Mouse (Mus musculus): ENCODE measurements around the gene Ciao2a. TPM values are rescaled to one million over a fixed set of nuclear protein-coding genes. Genes with fewer than 3 reads are reported as not detected.

Ciao2a gene
- polyA plus RNA-seq, 1 experiment: 16.4 TPM

DNA sequence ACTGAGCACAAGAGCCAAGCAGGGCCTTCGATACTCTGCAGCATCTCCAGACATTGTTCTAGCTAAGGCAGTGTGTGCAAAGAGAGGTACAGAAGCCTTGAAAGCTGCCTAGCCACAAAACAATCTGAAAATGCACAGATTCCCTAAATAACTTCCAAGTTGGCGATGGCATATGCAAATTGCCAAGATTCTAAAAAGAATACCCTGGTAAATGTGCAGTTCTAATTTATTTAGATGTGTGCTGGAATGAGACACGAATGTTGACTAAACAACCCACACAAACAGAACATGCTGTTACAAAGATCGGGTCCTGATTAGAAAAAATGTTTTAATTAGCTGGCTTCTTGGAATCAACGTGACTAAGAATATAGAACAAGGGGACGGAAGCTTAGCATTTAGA, 23.7 kb upstream of the Ciao2a start:
- no peaks in the 10 kb centered on the region for H3K4me1 ChIP-seq (replicated peaks; ENCODE audit: control insufficient read depth, insufficient read depth, low read length)
- no peak for DNase-seq
- 97% methylated on average over 6 of the region's 6 CpGs for WGBS
- peaks cover 72% of the 10 kb centered on the region for H3K36me3 ChIP-seq (ENCODE audit: control insufficient read depth, insufficient read depth, low read length)
- no peaks in the 10 kb centered on the region for H3K27me3 ChIP-seq (ENCODE audit: control insufficient read depth, insufficient read depth, low read length)
- no peak overlapping the region for H3K4me3 ChIP-seq (ENCODE audit: control insufficient read depth, insufficient read depth, low read length)
- no peak overlapping the region for H3K27ac ChIP-seq (ENCODE audit: control insufficient read depth, insufficient read depth, low read length)
- TF ChIP-seq POLR2A (IDR thresholded peaks at IDR 0.05; ENCODE audit: control insufficient read depth, extremely low read depth, insufficient read depth, low read length, poor library complexity): no peak
- TF ChIP-seq CTCF (IDR thresholded peaks at IDR 0.05; ENCODE audit: borderline replicate concordance, control insufficient read depth, extremely low read depth, insufficient read depth, low read length, poor library complexity): no peak

DNA sequence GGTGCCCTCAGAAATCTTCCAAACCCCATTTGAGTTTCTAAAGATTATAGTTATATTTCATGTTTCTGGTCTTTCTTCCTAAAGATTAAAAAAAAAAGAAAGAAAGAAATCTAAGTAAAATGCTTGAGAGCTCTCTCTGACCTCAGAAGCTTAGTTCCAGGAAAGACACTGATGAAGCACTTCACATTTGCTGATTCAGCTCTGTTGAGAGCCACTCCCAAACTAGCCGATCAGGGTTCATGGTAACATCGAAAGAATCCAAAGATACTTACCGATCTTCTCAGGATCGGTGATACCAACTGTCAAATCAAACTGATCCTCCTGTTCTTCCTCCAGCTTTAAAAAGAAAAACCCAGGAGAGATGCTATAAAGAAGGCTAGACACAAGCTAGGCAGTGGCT, 21.8 kb upstream of the Ciao2a start:
- Histone ChIP-seq H3K27ac (ENCODE audit: control insufficient read depth, insufficient read depth, low read length) (no peak overlapping the region), H3K4me1 (replicated peaks; ENCODE audit: control insufficient read depth, insufficient read depth, low read length) (no peaks in the 10 kb centered on the region), H3K4me3 (ENCODE audit: control insufficient read depth, insufficient read depth, low read length) (no peak overlapping the region), H3K36me3 (ENCODE audit: control insufficient read depth, insufficient read depth, low read length) (peaks cover 65% of the 10 kb centered on the region), H3K27me3 (ENCODE audit: control insufficient read depth, insufficient read depth, low read length) (no peaks in the 10 kb centered on the region)
- no peak for DNase-seq
- TF ChIP-seq CTCF (IDR thresholded peaks at IDR 0.05; ENCODE audit: borderline replicate concordance, control insufficient read depth, extremely low read depth, insufficient read depth, low read length, poor library complexity): no peak
- no peak for TF ChIP-seq POLR2A (IDR thresholded peaks at IDR 0.05; ENCODE audit: control insufficient read depth, extremely low read depth, insufficient read depth, low read length, poor library complexity)
- WGBS: 97% methylated on average over 4 of the region's 4 CpGs

DNA sequence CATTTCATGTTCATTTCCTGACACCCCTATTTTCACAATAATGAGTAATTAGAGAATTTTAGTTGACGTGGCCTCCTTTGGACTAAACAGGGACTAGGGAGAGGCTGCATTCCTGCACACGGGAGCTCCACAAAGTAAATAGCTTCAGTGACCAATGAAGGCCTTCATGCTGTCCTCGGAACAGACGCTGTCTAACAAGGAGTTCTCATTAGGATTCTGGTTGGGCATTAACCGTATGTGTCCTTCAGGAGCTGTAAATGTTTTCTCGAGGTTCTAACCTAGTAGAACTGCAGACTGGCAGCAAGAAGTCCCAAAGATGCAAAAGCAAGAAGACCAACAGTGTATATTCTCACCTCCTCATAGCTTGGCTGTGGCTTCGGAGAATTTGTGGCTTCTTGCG, 21.2 kb upstream of the Ciao2a start:
- Histone ChIP-seq H3K27me3 (ENCODE audit: control insufficient read depth, insufficient read depth, low read length) (no peaks in the 10 kb centered on the region), H3K4me3 (ENCODE audit: control insufficient read depth, insufficient read depth, low read length) (no peak overlapping the region), H3K4me1 (replicated peaks; ENCODE audit: control insufficient read depth, insufficient read depth, low read length) (no peaks in the 10 kb centered on the region), H3K27ac (ENCODE audit: control insufficient read depth, insufficient read depth, low read length) (no peak overlapping the region), H3K36me3 (ENCODE audit: control insufficient read depth, insufficient read depth, low read length) (peaks cover 60% of the 10 kb centered on the region)
- TF ChIP-seq CTCF (IDR thresholded peaks at IDR 0.05; ENCODE audit: borderline replicate concordance, control insufficient read depth, extremely low read depth, insufficient read depth, low read length, poor library complexity) (no peak), POLR2A (IDR thresholded peaks at IDR 0.05; ENCODE audit: control insufficient read depth, extremely low read depth, insufficient read depth, low read length, poor library complexity) (no peak)
- WGBS: 97% methylated on average over 8 of the region's 8 CpGs
- DNase-seq: no peak

DNA sequence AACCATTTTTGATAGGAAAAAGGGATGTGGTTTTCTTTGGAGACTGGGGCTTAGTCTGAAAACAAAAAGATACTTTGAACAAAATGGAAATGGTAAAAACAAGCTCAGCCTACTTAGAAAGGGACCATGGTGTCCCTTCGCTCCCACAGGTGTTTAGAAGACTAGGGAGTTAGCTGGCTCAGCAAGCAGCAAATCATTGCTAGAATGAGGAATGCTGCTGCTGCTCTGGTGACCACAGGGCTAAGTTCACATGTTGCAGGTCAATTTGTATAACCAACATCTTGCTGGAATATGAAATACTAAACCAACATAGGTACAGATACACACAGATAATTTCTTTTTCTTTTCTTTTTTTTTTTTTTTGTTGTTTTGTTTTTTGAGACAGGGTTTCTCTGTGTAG, 16.8 kb upstream of the Ciao2a start:
- H3K4me1 ChIP-seq (replicated peaks; ENCODE audit: control insufficient read depth, insufficient read depth, low read length): peaks cover 5% of the 10 kb centered on the region
- H3K27me3 ChIP-seq (ENCODE audit: control insufficient read depth, insufficient read depth, low read length): no peaks in the 10 kb centered on the region
- DNase-seq: no peak
- WGBS: 96% methylated on average over 1 of the region's 1 CpGs
- H3K4me3 ChIP-seq (ENCODE audit: control insufficient read depth, insufficient read depth, low read length): no peak overlapping the region
- peaks cover 33% of the 10 kb centered on the region for H3K36me3 ChIP-seq (ENCODE audit: control insufficient read depth, insufficient read depth, low read length)
- TF ChIP-seq CTCF (IDR thresholded peaks at IDR 0.05; ENCODE audit: borderline replicate concordance, control insufficient read depth, extremely low read depth, insufficient read depth, low read length, poor library complexity): no peak
- TF ChIP-seq POLR2A (IDR thresholded peaks at IDR 0.05; ENCODE audit: control insufficient read depth, extremely low read depth, insufficient read depth, low read length, poor library complexity): no peak
- H3K27ac ChIP-seq (ENCODE audit: control insufficient read depth, insufficient read depth, low read length): no peak overlapping the region

DNA sequence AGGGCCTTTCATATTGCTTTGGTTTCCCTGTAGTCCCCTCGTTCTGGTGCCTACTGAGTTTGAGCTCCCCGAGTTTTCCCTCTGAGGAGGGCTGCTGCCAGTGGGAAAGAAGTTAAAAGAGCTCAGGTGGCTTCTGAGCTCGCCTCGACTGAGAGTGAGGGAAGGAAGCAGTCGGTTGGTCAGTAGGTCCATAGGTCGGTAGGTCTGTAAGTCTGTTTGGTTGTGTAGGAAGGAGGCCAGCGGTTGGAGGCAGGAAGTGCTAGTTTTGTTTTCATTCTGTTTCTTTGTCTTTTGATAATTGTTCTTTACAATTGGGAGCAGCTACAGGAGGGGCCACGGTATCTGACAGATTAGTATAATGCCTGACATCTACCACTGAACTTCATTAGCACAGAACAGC, 16.3 kb upstream of the Ciao2a start:
- peaks cover 27% of the 10 kb centered on the region for H3K36me3 ChIP-seq (ENCODE audit: control insufficient read depth, insufficient read depth, low read length)
- H3K27me3 ChIP-seq (ENCODE audit: control insufficient read depth, insufficient read depth, low read length): no peaks in the 10 kb centered on the region
- no peak overlapping the region for H3K27ac ChIP-seq (ENCODE audit: control insufficient read depth, insufficient read depth, low read length)
- H3K4me1 ChIP-seq (replicated peaks; ENCODE audit: control insufficient read depth, insufficient read depth, low read length): peaks cover 5% of the 10 kb centered on the region
- H3K4me3 ChIP-seq (ENCODE audit: control insufficient read depth, insufficient read depth, low read length): no peak overlapping the region
- WGBS: 42% methylated on average over 8 of the region's 8 CpGs
- TF ChIP-seq CTCF (IDR thresholded peaks at IDR 0.05; ENCODE audit: borderline replicate concordance, control insufficient read depth, extremely low read depth, insufficient read depth, low read length, poor library complexity) (no peak), POLR2A (IDR thresholded peaks at IDR 0.05; ENCODE audit: control insufficient read depth, extremely low read depth, insufficient read depth, low read length, poor library complexity) (no peak)
- no peak for DNase-seq

DNA sequence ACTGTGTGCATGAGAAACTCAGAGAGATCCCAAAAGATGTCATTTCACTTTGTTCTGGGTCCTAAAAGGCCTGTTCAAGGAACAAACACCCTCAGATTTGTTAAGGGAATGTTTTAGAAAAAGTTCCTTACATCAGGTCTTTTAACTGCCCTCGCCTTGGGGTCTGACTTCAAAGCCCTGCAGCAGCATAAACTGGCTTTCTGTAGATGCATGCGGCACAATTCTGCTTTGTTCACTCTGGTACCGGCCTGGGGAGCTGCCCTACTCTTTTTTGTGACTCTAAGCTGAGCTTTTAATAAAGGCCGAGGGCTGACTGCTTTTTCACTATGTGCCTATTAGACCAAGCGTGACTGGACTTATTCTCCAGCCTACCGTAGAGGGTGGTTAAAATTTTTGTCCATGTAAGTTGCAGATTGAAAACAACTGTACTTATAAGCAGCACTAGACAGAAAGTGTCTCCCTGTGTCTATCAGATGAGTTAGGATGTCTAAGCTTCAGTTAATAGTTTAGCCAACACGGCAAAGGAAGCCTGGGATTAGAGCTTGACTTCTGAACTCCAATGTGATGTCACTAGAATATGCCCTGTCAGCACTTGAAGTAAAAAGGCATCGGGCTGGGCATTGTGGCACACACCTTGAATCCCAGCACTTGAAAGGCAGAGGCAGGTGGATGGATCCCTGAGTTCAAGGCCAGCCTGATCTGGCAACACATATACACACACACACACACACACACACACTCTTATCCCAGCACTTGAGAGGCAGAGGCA, 15.6 kb upstream of the Ciao2a start:
- WGBS: 84% methylated on average over 8 of the region's 8 CpGs
- no peak overlapping the region for H3K27ac ChIP-seq (ENCODE audit: control insufficient read depth, insufficient read depth, low read length)
- no peak for DNase-seq
- H3K4me1 ChIP-seq (replicated peaks; ENCODE audit: control insufficient read depth, insufficient read depth, low read length): peaks cover 5% of the 10 kb centered on the region
- H3K4me3 ChIP-seq (ENCODE audit: control insufficient read depth, insufficient read depth, low read length): no peak overlapping the region
- peaks cover 22% of the 10 kb centered on the region for H3K36me3 ChIP-seq (ENCODE audit: control insufficient read depth, insufficient read depth, low read length)
- TF ChIP-seq CTCF (IDR thresholded peaks at IDR 0.05; ENCODE audit: borderline replicate concordance, control insufficient read depth, extremely low read depth, insufficient read depth, low read length, poor library complexity) (no peak), POLR2A (IDR thresholded peaks at IDR 0.05; ENCODE audit: control insufficient read depth, extremely low read depth, insufficient read depth, low read length, poor library complexity) (no peak)
- H3K27me3 ChIP-seq (ENCODE audit: control insufficient read depth, insufficient read depth, low read length): no peaks in the 10 kb centered on the region
